Mouse (Mus musculus) myocyte (in vitro differentiated cells): Measurements from ENCODE around the gene Mrpl4. TPM values are rescaled to one million over a fixed set of nuclear protein-coding genes. Genes with fewer than 3 reads are reported as not detected.

Experiments used
- H3K27me3 ChIP-seq: one replicate; pipeline ENCODE4 v1.6.1; 2011; ENCODE audit not compliant: control insufficient read depth, insufficient read depth, insufficient read length
- H3K36me3 ChIP-seq: one replicate; pipeline ENCODE4 v1.6.1; 2011; ENCODE audit not compliant: control insufficient read depth, insufficient read depth
- H3K4me2 ChIP-seq: one replicate; pipeline ENCODE4 v1.6.1; 2011; ENCODE audit warnings: low read depth, control low read depth
- H3K4me3 ChIP-seq: one replicate; pipeline ENCODE4 v1.5.1; 2011; ENCODE audit warnings: mild to moderate bottlenecking, control low read depth, moderate library complexity
- H3K79me2 ChIP-seq: one replicate; pipeline ENCODE4 v1.6.1; 2011; ENCODE audit not compliant: control insufficient read depth, insufficient read depth
- H3ac ChIP-seq: one replicate; pipeline ENCODE4 v1.6.1; 2011; ENCODE audit not compliant: control insufficient read depth, insufficient read length
- CEBPB ChIP-seq: IDR thresholded peaks from 2 replicates; pipeline ENCODE4 v1.6.1; 2011; ENCODE audit warnings: mild to moderate bottlenecking, moderate library complexity; ENCODE audit not compliant: poor library complexity, insufficient read depth, severe bottlenecking
- E2F4 ChIP-seq: IDR thresholded peaks from one replicate; pipeline ENCODE4 v1.6.1; 2011; ENCODE audit warnings: mild to moderate bottlenecking, control low read depth, moderate library complexity; ENCODE audit not compliant: insufficient read depth
- MAX ChIP-seq: IDR thresholded peaks from one replicate; pipeline ENCODE4 v1.6.1; 2011; ENCODE audit warnings: low read depth, mild to moderate bottlenecking, control low read depth
- MYOD1 ChIP-seq, 3 experiments: IDR thresholded peaks; one replicate each; pipeline ENCODE4 v1.6.1; 2011; ENCODE audit warnings: control low read depth in 2 of 3, low read depth in 2 of 3, mild to moderate bottlenecking in 2 of 3, moderate library complexity in 1 of 3; ENCODE audit not compliant: insufficient read length in 2 of 3, control insufficient read depth in 1 of 3
- MYOG ChIP-seq, 3 experiments: IDR thresholded peaks; one replicate each; pipeline ENCODE4 v1.6.1; 2011; ENCODE audit warnings: control low read depth in 2 of 3, low read depth in 2 of 3, mild to moderate bottlenecking in 2 of 3; ENCODE audit not compliant: insufficient read length in 2 of 3, control insufficient read depth in 1 of 3, insufficient read depth in 1 of 3
- POLR2A ChIP-seq: IDR thresholded peaks from one replicate; pipeline ENCODE4 v1.6.1; 2011; ENCODE audit warnings: low read depth, mild to moderate bottlenecking, control low read depth, moderate library complexity; ENCODE audit not compliant: insufficient read length
- POLR2AphosphoS2 ChIP-seq: IDR thresholded peaks from one replicate; pipeline ENCODE4 v1.6.1; 2011; ENCODE audit warnings: low read depth, control low read depth; ENCODE audit not compliant: insufficient read length
- REST ChIP-seq: IDR thresholded peaks from one replicate; pipeline ENCODE4 v1.6.1; 2011; ENCODE audit warnings: mild to moderate bottlenecking, control low read depth, moderate library complexity; ENCODE audit not compliant: insufficient read depth, insufficient read length
- SRF ChIP-seq: IDR thresholded peaks from one replicate; pipeline ENCODE4 v1.6.1; 2011; ENCODE audit warnings: low read depth; ENCODE audit not compliant: control insufficient read depth, insufficient read length
- TCF12 ChIP-seq: IDR thresholded peaks from one replicate; pipeline ENCODE4 v1.6.1; 2011; ENCODE audit warnings: mild to moderate bottlenecking, control low read depth; ENCODE audit not compliant: poor library complexity, insufficient read depth, severe bottlenecking
- TCF3 ChIP-seq: IDR thresholded peaks from one replicate; pipeline ENCODE4 v1.6.1; 2011; ENCODE audit warnings: low read depth, control low read depth; ENCODE audit not compliant: insufficient read length
- USF1 ChIP-seq: IDR thresholded peaks from one replicate; pipeline ENCODE4 v1.6.1; 2011; ENCODE audit warnings: low read depth, mild to moderate bottlenecking, control low read depth, moderate library complexity
- polyA plus RNA-seq: library from polyadenylated mRNA; unstranded; fragments of >200 nt; fragmentation: generic; extraction: Trizol; gene quantifications from one replicate; pipeline ENCODE4 v1.2.1, GENCODE M21; 2012; ENCODE audit warnings: missing spikeins

Mrpl4 gene
- polyA plus RNA-seq, 1 experiment, result 110 TPM

DNA sequence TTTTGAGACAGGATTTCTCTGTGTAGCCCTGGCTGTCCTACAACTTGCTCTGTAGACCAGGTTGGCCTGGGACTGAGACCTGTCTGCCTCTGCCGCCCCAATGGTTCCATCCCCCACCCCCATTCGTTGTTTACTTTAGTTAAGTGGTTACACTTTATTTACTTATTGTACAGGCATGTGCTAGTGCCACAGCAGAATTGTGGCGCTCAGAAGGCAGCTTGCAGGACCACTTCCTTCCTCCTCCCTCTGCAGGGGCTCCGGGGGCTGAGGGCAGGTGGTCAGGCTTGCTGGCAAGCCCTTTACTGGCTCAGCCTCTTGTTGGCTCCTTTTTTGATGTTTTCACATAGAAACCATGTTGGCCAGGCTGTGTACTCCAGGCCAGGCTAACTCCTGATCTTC is 14.6 kb downstream of the Mrpl4 start:
- Histone ChIP-seq H3K79me2 (no peaks in the 10 kb centered on the region), H3K4me2 (no peak overlapping the region), H3ac (no peak overlapping the region), H3K4me3 (no peak overlapping the region), H3K36me3 (no peaks in the 10 kb centered on the region), H3K27me3 (peaks cover 33% of the 10 kb centered on the region)
- TF ChIP-seq POLR2AphosphoS2 (no peak), POLR2A (no peak), USF1 (no peak), TCF12 (no peak), E2F4 (no peak), MAX (no peak), REST (no peak), MYOG (IDR thresholded peaks at IDR 0.05; ENCODE audit: control insufficient read depth in 1 of 3, insufficient read depth in 1 of 3, insufficient read length in 2 of 3, low read depth in 2 of 3) (no peak), MYOD1 (IDR thresholded peaks at IDR 0.05; ENCODE audit: control insufficient read depth in 1 of 3, insufficient read length in 2 of 3, low read depth in 2 of 3) (no peak), SRF (no peak), TCF3 (no peak), CEBPB (no peak)

DNA sequence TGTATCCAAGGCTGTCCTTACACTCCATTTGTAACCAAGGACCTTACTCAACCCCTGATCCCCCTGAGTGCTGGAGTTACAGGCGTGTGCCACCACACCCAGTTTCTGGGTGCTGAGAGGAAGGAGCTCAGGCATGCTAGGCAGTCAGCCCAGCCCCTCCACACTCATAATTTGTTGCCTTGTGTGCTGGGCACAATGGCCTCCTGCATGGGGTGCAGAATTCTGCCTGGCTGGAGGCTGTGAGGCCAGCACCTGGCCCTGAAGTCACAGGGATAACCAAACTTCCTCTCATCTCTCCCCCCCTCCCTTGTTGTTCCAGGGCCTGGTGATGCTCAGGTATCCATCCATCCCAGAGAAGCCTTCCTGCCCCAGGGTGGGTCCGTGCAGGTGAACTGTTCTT is 16.1 kb downstream of the Mrpl4 start:
- Histone ChIP-seq H3K79me2 (no peaks in the 10 kb centered on the region), H3K4me3 (no peak overlapping the region), H3K36me3 (no peaks in the 10 kb centered on the region), H3K4me2 (no peak overlapping the region), H3K27me3 (peaks cover 33% of the 10 kb centered on the region), H3ac (no peak overlapping the region)
- TF ChIP-seq POLR2A (no peak), MYOG (IDR thresholded peaks at IDR 0.05; ENCODE audit: control insufficient read depth in 1 of 3, insufficient read depth in 1 of 3, insufficient read length in 2 of 3, low read depth in 2 of 3) (no peak), E2F4 (no peak), MYOD1 (IDR thresholded peaks at IDR 0.05; ENCODE audit: control insufficient read depth in 1 of 3, insufficient read length in 2 of 3, low read depth in 2 of 3) (no peak), MAX (no peak), CEBPB (no peak), SRF (no peak), REST (no peak), POLR2AphosphoS2 (no peak), USF1 (no peak), TCF3 (no peak), TCF12 (no peak)

DNA sequence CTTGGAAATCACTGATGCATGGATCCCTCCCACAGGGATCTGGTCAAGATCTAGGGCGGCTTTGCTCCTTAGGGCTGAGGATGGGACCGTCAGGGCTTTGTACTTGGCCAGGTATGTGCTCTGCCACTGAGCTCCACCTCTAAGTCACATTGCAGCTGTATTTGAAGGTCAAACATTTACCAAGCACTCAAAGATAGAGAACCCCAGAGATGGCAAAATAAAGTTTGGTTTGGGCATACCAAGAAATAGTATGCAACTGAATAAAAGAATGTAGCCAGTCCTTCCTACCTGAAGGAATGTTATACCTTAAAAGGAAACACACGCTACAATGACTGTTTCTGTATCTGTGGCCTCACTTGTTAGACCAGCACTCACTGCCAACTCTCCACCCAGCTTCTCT is 18.8 kb downstream of the Mrpl4 start:
- no peaks in the 10 kb centered on the region for H3K36me3 ChIP-seq
- no peak for TF ChIP-seq MYOG (IDR thresholded peaks at IDR 0.05; ENCODE audit: control insufficient read depth in 1 of 3, insufficient read depth in 1 of 3, insufficient read length in 2 of 3, low read depth in 2 of 3)
- H3K79me2 ChIP-seq, result no peaks in the 10 kb centered on the region
- H3K27me3 ChIP-seq, result peaks cover 14% of the 10 kb centered on the region
- H3ac ChIP-seq, result no peak overlapping the region
- no peak overlapping the region for H3K4me2 ChIP-seq
- H3K4me3 ChIP-seq, result no peak overlapping the region

DNA sequence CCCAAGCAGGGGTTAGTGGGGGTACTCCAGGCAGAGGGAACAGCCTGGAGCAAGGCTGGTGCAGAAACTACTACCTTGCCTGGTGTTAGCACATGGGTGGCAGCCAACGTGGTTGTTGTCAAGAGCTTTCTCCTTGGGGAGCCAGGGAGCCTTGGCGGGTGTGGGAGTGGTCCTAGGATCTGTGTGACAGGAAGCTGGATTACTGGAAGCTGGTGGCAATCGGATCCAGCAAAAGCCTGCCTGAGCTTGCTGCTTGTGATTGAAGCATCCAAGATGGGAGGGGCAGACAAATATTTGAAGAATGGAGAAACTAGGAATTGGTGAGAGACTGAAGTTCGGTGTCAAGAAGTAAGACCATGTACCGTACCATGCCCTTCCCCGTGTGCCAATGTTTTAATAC is 19.8 kb downstream of the Mrpl4 start:
- no peak overlapping the region for H3ac ChIP-seq
- no peak overlapping the region for H3K4me3 ChIP-seq
- no peak for TF ChIP-seq CEBPB
- no peak for TF ChIP-seq E2F4
- no peak for TF ChIP-seq TCF3
- no peak for TF ChIP-seq SRF
- no peak for TF ChIP-seq POLR2AphosphoS2
- TF ChIP-seq USF1, result no peak
- TF ChIP-seq TCF12, result no peak
- TF ChIP-seq REST, result no peak
- no peak for TF ChIP-seq MAX
- TF ChIP-seq MYOG (IDR thresholded peaks at IDR 0.05; ENCODE audit: control insufficient read depth in 1 of 3, insufficient read depth in 1 of 3, insufficient read length in 2 of 3, low read depth in 2 of 3), result no peak
- H3K79me2 ChIP-seq, result no peaks in the 10 kb centered on the region
- no peak overlapping the region for H3K4me2 ChIP-seq
- H3K27me3 ChIP-seq, result peaks cover 6% of the 10 kb centered on the region
- no peaks in the 10 kb centered on the region for H3K36me3 ChIP-seq

DNA sequence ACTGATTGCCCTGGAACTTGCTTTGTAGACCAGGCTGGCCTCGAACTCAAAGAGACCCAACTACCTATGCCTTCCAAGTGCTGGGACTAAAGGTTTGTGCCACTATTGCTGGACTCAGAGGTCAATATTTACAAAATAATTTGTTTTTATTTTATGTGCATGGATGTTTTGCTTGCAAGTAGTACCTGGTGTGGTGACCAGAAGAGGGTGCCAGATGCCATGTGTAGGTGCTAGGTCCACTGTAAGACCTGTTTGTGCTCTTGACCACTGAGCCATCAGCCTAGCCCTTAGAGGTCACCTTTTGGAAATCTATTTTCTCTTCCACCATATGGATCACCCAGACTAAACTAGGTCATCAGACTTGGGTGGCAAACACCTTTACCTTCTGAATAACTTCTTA is 20.2 kb downstream of the Mrpl4 start:
- H3K4me2 ChIP-seq, result no peak overlapping the region
- no peak overlapping the region for H3ac ChIP-seq
- peaks cover 1% of the 10 kb centered on the region for H3K27me3 ChIP-seq
- TF ChIP-seq POLR2A, result no peak
- TF ChIP-seq TCF3, result no peak
- no peak for TF ChIP-seq CEBPB
- no peak for TF ChIP-seq E2F4
- TF ChIP-seq USF1, result no peak
- TF ChIP-seq SRF, result no peak
- no peak for TF ChIP-seq MYOD1 (IDR thresholded peaks at IDR 0.05; ENCODE audit: control insufficient read depth in 1 of 3, insufficient read length in 2 of 3, low read depth in 2 of 3)
- TF ChIP-seq POLR2AphosphoS2, result no peak
- TF ChIP-seq MYOG (IDR thresholded peaks at IDR 0.05; ENCODE audit: control insufficient read depth in 1 of 3, insufficient read depth in 1 of 3, insufficient read length in 2 of 3, low read depth in 2 of 3), result no peak
- no peak for TF ChIP-seq TCF12
- TF ChIP-seq REST, result no peak
- no peak for TF ChIP-seq MAX
- H3K4me3 ChIP-seq, result no peak overlapping the region
- H3K36me3 ChIP-seq, result no peaks in the 10 kb centered on the region
- H3K79me2 ChIP-seq, result no peaks in the 10 kb centered on the region
